Mouse (Mus musculus) mouse embryonic stem cell (cell line): ENCODE results near the gene Slc30a4.

Experiments
- in situ Hi-C, 2 experiments: fragments of 300-500 bp; cut with MboI; formaldehyde crosslinking; loops; 1 replicate in 1 of 2; 3 replicates in 1 of 2; pipeline ENCODE4 v1.14.3; 2019 to 2020; ENCODE audit warnings: low sequenced_read_pairs in 2 of 2, low pct_unique_long_range_greater_than_20kb in 1 of 2, mixed read lengths in 1 of 2; ENCODE audit not compliant: unreplicated experiment in 1 of 2

The Slc30a4 gene

DNA sequence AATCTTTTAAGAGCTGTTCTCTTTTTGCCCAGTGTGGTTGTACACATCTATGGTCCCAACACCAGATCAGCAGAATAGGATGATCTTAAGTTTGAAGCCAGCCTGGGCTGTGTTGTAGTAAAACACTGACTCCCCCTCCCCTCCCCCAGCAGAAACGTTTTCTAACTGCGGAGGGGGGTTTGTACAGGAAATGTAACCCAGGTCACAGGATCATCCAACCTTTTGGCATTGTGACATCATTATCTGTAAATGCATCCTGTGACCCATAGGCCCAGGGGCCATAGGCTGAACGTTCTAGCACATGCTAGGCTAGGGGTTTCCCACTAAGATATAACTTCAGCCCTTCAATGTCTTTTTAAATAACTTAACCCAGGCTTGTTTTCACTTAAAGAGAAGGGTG lies 65.8 kb downstream of the Slc30a4 start, which contains the start of gene AA467197:
Gene AA467197 (plus strand): TSS at position 301 of the 400 bp plus-strand sequence.
- in situ Hi-C loops = loop anchor here in 1 of 2 experiments (10.0 kb wide), 1 partner anchor 118 kb away; no protein-coding TSS in a partner anchor
